Mouse (Mus musculus): ENCODE results near the gene Dppa3. TPM values are rescaled to one million over a fixed set of nuclear protein-coding genes. Genes with fewer than 3 reads are reported as not detected.
"Not testable (repeated sequence)": the region's sequence is repeated elsewhere in the genome, so short reads cannot be mapped to it uniquely, and the experiment has no call there.

The Dppa3 gene
- polyA plus RNA-seq, 1 experiment from 2014 or later = not detected

DNA sequence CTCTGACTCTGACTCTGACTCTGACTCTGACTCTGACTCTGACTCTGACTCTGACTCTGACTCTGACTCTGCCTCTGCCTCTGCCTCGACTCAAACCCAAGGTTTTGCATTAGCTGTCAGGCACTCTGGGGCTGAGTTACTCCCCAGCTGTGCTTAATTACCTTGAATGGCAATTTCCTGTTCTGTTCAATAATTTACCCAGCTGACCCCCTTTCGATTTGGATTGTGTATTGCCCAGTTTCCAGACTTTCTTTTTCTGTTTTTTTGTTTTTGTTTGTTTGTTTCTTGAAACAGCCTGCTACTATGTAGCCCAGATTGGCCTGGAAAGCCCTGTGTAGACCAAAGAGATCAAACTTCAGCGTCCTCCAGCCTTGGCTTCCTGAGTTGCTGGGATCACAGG is 10.2 kb upstream of the Dppa3 start:
- H3K4me2 ChIP-seq = no peak overlapping the region
- H3K9me3 ChIP-seq = no peaks in the 10 kb centered on the region
- no peaks in the 10 kb centered on the region for H3K4me1 ChIP-seq
- H3K4me3 ChIP-seq (replicated peaks) = no peak overlapping the region
- no peak overlapping the region for H3K9ac ChIP-seq
- ATAC-seq (ENCODE audit: low FRiP score) = no peak
- no peaks in the 10 kb centered on the region for H3K36me3 ChIP-seq (replicated peaks)
- H3K27me3 ChIP-seq = no peaks in the 10 kb centered on the region
- WGBS = 76% methylated on average over 3 of the region's 3 CpGs
- H3K27ac ChIP-seq = no peak overlapping the region

DNA sequence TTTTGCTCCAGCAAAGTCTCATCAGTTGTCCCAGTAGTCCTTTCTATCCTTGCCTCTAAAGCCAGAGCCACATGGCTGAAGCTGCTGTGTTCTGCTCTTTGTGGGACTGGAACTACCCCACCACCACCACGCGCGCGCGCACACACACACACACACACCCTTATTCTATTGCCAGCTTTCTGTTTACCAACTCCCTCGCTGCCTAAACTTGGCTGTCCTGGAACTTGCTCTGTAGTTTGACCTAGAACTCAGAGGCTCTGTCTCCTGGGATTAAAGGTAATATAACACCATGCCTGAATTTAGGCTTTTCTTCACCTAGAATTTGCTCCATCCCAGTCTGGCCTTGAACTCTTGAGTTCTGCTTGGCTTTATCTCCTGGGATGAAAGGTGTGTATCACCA is 5.1 kb upstream of the Dppa3 start:
- 0 out of 2 replicates have a peak, but pooled peaks cover 5% of the 10 kb centered on the region for H3K9me3 ChIP-seq
- no peak overlapping the region for H3K4me2 ChIP-seq
- 91% methylated on average over 6 of the region's 6 CpGs for WGBS
- H3K9ac ChIP-seq = no peak overlapping the region
- no peak overlapping the region for H3K27ac ChIP-seq
- no peak overlapping the region for H3K4me3 ChIP-seq (replicated peaks)
- ATAC-seq (ENCODE audit: low FRiP score) = no peak
- no peaks in the 10 kb centered on the region for H3K27me3 ChIP-seq
- H3K4me1 ChIP-seq = 0 out of 2 replicates have a peak, but pooled peaks cover 3% of the 10 kb centered on the region
- H3K36me3 ChIP-seq (replicated peaks) = no peaks in the 10 kb centered on the region

DNA sequence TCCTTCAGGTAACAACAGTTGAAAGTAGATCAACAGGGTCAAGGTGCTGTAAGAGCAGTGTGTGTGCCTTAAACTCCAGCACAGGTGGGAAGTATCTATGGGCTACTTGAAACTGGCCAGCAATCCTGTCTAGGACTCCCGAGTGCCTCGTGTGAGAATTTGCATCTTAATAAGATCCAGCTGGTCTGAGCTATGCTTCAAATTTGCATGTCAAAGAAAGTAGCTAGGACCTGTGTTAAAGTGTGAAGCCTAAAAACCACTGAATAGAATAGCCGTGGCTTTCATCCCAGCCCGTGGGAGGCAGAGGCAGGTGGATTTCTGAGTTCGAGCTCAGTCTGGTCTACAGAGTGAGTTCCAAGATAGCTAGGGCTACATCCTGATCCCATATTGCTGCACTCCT is 1.7 kb upstream of the Dppa3 start:
- H3K9me3 ChIP-seq = 0 out of 2 replicates have a peak, but pooled peaks cover 7% of the 10 kb centered on the region
- H3K36me3 ChIP-seq (replicated peaks) = no peaks in the 10 kb centered on the region
- H3K27me3 ChIP-seq = peaks cover 5% of the 10 kb centered on the region; the same call in 1 of the 2 replicates
- H3K4me1 ChIP-seq = 0 out of 2 replicates have a peak, but pooled peaks cover 3% of the 10 kb centered on the region
- no peak overlapping the region for H3K4me3 ChIP-seq (replicated peaks)
- no peak for ATAC-seq (ENCODE audit: low FRiP score)
- no peak overlapping the region for H3K4me2 ChIP-seq
- WGBS = 32% methylated on average over 5 of the region's 5 CpGs
- no peak overlapping the region for H3K9ac ChIP-seq
- no peak overlapping the region for H3K27ac ChIP-seq

- 0 out of 2 replicates have a peak, but pooled peaks cover 3% of the 10 kb centered on the region for H3K4me1 ChIP-seq
- no peak for ATAC-seq (ENCODE audit: low FRiP score)
- no peak overlapping the region for H3K4me3 ChIP-seq (replicated peaks)
- H3K9me3 ChIP-seq = 0 out of 2 replicates have a peak, but pooled peaks cover 7% of the 10 kb centered on the region
- no peak overlapping the region for H3K9ac ChIP-seq
- WGBS = 84% methylated on average over 4 of the region's 4 CpGs
- peaks cover 5% of the 10 kb centered on the region; the same call in 1 of the 2 replicates for H3K27me3 ChIP-seq
- H3K4me2 ChIP-seq = no peak overlapping the region
- H3K36me3 ChIP-seq (replicated peaks) = no peaks in the 10 kb centered on the region
- no peak overlapping the region for H3K27ac ChIP-seq
Observed at GRCm38 (mm10) chr6:122625156-122625555, 1.1 kb upstream of the Dppa3 start.

DNA sequence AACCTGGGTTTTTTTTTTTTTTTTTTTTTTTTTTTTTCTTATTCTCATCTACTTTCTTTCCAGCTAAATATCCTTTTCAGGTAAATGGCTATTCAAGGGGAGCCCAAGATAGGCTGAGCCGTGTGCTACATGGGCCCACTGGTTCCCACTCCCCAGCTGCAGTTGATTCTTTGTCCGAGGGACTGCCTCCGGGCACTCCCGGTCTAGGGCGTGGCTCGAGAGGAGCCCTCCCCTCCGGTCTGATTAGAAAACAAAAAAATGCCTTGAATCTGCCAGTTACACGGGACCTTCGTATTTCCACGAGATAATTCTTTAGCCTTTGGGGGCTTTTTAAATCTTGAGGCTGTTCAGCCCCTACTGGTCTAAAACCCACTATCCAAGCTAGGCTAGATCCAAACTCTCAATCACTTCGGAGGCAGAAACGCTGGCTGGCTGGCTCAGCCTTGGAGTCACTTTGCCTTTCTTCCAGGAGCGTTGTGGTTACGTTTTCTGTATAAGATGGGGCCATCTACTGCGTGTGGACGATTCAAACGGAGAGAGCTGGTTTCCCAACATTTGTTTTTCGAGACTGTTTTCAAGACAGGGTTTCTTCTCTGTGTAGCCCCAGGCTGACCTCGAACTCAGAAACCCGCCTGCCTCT is 1.4 kb downstream of the Dppa3 start:
- Histone ChIP-seq H3K4me1 (0 out of 2 replicates have a peak, but pooled peaks cover 3% of the 10 kb centered on the region), H3K9ac (no peak overlapping the region), H3K27ac (no peak overlapping the region), H3K9me3 (0 out of 2 replicates have a peak, but pooled peaks cover 7% of the 10 kb centered on the region), H3K4me3 (replicated peaks) (no peak overlapping the region), H3K36me3 (replicated peaks) (no peaks in the 10 kb centered on the region), H3K4me2 (no peak overlapping the region), H3K27me3 (peaks cover 5% of the 10 kb centered on the region; the same call in 1 of the 2 replicates)
- WGBS = 55% methylated on average over 20 of the region's 20 CpGs
- no peak for ATAC-seq (ENCODE audit: low FRiP score)

GRCm38 (mm10) chr6:122633411-122633810 is 7.2 kb downstream of the Dppa3 start:
- no peak overlapping the region for H3K27ac ChIP-seq

GRCm38 (mm10) chr6:122635315-122635714 is 9.1 kb downstream of the Dppa3 start:
- Histone ChIP-seq H3K27me3 (no peaks in the 10 kb centered on the region), H3K4me1 (no peaks in the 10 kb centered on the region), H3K4me2 (no peak overlapping the region), H3K36me3 (replicated peaks) (no peaks in the 10 kb centered on the region), H3K27ac (no peak overlapping the region), H3K9ac (no peak overlapping the region), H3K4me3 (replicated peaks) (no peak overlapping the region), H3K9me3 (no peaks in the 10 kb centered on the region)
- 85% methylated on average over 7 of the region's 7 CpGs for WGBS
- ATAC-seq (ENCODE audit: low FRiP score) = no peak

More at GRCm38 (mm10) chr6:122633411-122633810, 7.2 kb downstream of the Dppa3 start:
- Histone ChIP-seq H3K4me3 (replicated peaks) (no peak overlapping the region), H3K4me2 (no peak overlapping the region), H3K4me1 (no peaks in the 10 kb centered on the region), H3K36me3 (replicated peaks) (no peaks in the 10 kb centered on the region), H3K9me3 (no peaks in the 10 kb centered on the region), H3K9ac (no peak overlapping the region), H3K27me3 (no peaks in the 10 kb centered on the region)
- no peak for ATAC-seq (ENCODE audit: low FRiP score)
- 60% methylated on average over 9 of the region's 9 CpGs for WGBS

GRCm38 (mm10) chr6:122636666-122637065 is 10.5 kb downstream of the Dppa3 start:
- Histone ChIP-seq H3K4me1 (no peaks in the 10 kb centered on the region), H3K4me2 (no peak overlapping the region), H3K27me3 (no peaks in the 10 kb centered on the region), H3K9me3 (no peaks in the 10 kb centered on the region), H3K36me3 (replicated peaks) (no peaks in the 10 kb centered on the region), H3K9ac (no peak overlapping the region), H3K27ac (no peak overlapping the region), H3K4me3 (replicated peaks) (no peak overlapping the region)
- no peak for ATAC-seq (ENCODE audit: low FRiP score)
- WGBS = 88% methylated on average over 3 of the region's 3 CpGs

GRCm38 (mm10) chr6:122637566-122637965 is 11.4 kb downstream of the Dppa3 start:
- H3K4me3 ChIP-seq (replicated peaks); H3K9me3 ChIP-seq; H3K27ac ChIP-seq; H3K4me2 ChIP-seq; H3K36me3 ChIP-seq (replicated peaks); H3K9ac ChIP-seq; H3K27me3 ChIP-seq; H3K4me1 ChIP-seq; ATAC-seq (ENCODE audit: low FRiP score): not testable (repeated sequence)
- 88% methylated on average over 4 of the region's 4 CpGs for WGBS

DNA sequence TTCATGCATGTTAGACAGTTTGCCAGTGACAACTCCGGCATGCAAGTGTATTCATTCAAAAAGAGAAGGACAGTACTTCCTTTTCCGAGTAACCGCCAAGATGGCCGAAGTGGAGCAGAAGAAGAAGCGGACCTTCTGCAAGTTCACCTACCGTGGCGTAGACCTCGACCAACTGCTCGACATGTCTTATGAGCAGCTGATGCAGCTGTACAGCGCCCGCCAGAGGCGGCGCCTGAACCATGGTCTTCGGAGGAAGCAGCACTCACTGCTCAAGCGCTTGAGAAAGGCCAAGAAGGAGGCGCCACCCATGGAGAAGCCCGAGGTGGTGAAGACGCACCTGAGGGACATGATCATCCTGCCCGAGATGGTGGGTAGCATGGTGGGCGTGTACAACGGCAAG is 18.0 kb downstream of the Dppa3 start:
- H3K9me3 ChIP-seq = not testable (repeated sequence)

DNA sequence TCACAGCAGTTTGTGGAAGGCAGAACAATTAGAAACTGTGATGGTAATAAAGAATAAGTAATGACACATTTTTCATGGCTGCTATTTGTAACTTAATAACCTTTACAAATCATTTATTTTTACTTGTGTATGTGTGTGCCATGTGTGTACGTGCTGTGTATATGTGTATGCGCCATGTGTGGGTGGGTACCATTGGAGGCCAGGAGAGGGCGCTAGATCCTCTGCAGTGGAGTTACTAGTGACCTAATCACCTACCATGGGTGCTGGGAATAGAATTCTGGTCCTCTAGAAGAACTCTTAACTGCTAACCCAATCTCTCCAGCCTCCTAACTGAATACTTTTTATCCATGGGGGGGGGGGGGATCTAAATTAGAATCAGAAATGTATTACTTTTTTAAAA is 23.7 kb downstream of the Dppa3 start:
- 74% methylated on average over 3 of the region's 3 CpGs for WGBS
- H3K4me3 ChIP-seq (replicated peaks) = no peak overlapping the region
- no peaks in the 10 kb centered on the region for H3K9me3 ChIP-seq
- H3K27ac ChIP-seq = no peak overlapping the region
- H3K9ac ChIP-seq = no peak overlapping the region
- no peak for ATAC-seq (ENCODE audit: low FRiP score)
- H3K4me2 ChIP-seq = no peak overlapping the region
- H3K36me3 ChIP-seq (replicated peaks) = no peaks in the 10 kb centered on the region
- H3K27me3 ChIP-seq = peaks cover 7% of the 10 kb centered on the region; the same call in 1 of the 2 replicates
- H3K4me1 ChIP-seq = peaks cover 3% of the 10 kb centered on the region

More for the DNA sequence above, 18.0 kb downstream of the Dppa3 start:
- H3K4me3 ChIP-seq (replicated peaks); H3K9ac ChIP-seq; H3K27me3 ChIP-seq; H3K27ac ChIP-seq; H3K36me3 ChIP-seq (replicated peaks); H3K4me2 ChIP-seq; ATAC-seq (ENCODE audit: low FRiP score); H3K4me1 ChIP-seq: not testable (repeated sequence)
- 88% methylated on average over 21 of the region's 21 CpGs for WGBS

DNA sequence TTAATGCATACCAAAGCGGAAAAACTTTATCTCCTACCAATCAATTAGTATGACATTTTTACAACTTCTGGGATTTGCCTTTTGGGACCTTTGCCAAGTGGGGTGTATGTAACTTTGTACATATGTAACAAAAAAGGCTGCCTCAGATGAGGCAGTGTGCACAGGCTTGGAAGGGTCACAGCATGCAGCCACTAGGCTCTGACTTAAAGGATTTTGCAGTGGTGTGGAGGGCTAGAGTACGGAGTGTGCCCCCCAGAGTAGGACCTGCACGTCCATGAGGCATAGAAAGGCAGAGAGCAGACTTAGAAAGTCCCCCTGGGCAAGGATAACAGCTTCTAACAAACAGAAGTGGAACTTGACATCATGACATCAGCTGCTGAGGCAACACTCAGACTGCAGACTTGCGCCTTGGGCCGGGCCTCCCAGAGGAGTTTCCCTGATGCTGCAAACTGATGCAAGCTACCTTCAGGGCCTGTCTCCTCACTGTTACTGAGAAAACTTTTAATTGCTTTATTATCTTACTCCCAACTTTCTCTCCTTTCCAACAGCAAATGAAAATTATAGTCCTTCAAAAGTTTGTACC is 24.3 kb downstream of the Dppa3 start:
- WGBS = 71% methylated on average over 5 of the region's 5 CpGs
- no peaks in the 10 kb centered on the region for H3K9me3 ChIP-seq
- H3K4me3 ChIP-seq (replicated peaks) = no peak overlapping the region
- no peak for ATAC-seq (ENCODE audit: low FRiP score)
- no peaks in the 10 kb centered on the region for H3K36me3 ChIP-seq (replicated peaks)
- H3K27me3 ChIP-seq = peaks cover 7% of the 10 kb centered on the region; the same call in 1 of the 2 replicates
- H3K4me2 ChIP-seq = no peak overlapping the region
- no peak overlapping the region for H3K9ac ChIP-seq
- peaks cover 7% of the 10 kb centered on the region for H3K4me1 ChIP-seq
- no peak overlapping the region for H3K27ac ChIP-seq

GRCm38 (mm10) chr6:122654301-122654700 is 28.1 kb downstream of the Dppa3 start:
- H3K9ac ChIP-seq = no peak overlapping the region
- H3K9me3 ChIP-seq = no peaks in the 10 kb centered on the region
- peaks cover 7% of the 10 kb centered on the region; the same call in 1 of the 2 replicates for H3K27me3 ChIP-seq
- H3K4me3 ChIP-seq (replicated peaks) = no peak overlapping the region
- no peak overlapping the region for H3K4me2 ChIP-seq
- H3K4me1 ChIP-seq = peaks cover 7% of the 10 kb centered on the region
- WGBS = 83% methylated on average over 6 of the region's 6 CpGs
- H3K27ac ChIP-seq = no peak overlapping the region
- no peaks in the 10 kb centered on the region for H3K36me3 ChIP-seq (replicated peaks)
- no peak for ATAC-seq (ENCODE audit: low FRiP score)
